ENCODE assay signal across 26 mouse cellular contexts in the genomic region with DNA sequence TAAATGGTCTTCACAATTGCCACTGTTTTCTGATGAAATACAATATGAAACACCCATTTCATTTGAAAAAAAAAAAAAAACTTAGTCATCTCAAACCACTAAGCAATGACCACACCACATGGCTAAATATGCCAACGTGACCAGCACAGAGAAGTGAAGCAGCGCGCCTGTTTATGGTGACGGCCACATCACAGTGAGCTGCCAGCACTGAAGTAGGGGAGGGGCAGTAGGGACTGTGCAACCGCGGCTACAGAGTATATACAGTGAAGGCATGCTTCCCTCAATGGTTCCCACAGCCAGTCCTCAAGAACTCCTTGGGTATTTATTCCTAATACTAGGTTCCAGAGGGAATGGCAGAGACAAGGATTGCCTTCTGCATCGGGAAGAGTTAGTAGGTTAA. TPM values are rescaled to one million over a fixed set of nuclear protein-coding genes. Genes with fewer than 3 reads are reported as not detected.
DNase-seq lines count a peak whose midpoint lies in the region; ATAC-seq and TF ChIP-seq lines count a peak whose summit lies in the region.
"Had no signal": no experiment of that assay in that cellular context is flagged by ENCODE, and none has a peak within 500 bp of the region (broad histone marks: within the 10 kb centered on the region; RNA-seq: fewer than 3 reads in every experiment).

No protein-coding gene starts in this region.

- TF ChIP-seq CTCF in cerebellum, adult 2 months (IDR thresholded peaks at IDR 0.05; ENCODE audit: borderline replicate concordance, insufficient read depth, low read depth, low read length), result no peak

- H3K4me1 ChIP-seq in cerebellum, adult 2 months (ENCODE audit: control insufficient read depth, insufficient read depth, low read length), result no peaks in the 10 kb centered on the region
- H3K4me1 ChIP-seq: heart, embryonic 10.5 days; heart, embryonic 13.5 days; hindbrain, embryonic 12.5 days; hindbrain, embryonic 15.5 days had no signal

- WGBS in cerebellum, adult 2 months, result 88% methylated on average over 7 of the region's 7 CpGs

- H3K27ac ChIP-seq in cerebellum, adult 2 months (ENCODE audit: insufficient read depth, low read length), result no peak overlapping the region
- H3K27ac ChIP-seq: gastrocnemius, adult 2 months; heart, adult 2 months; heart, embryonic 10.5 days; heart, embryonic 13.5 days; hindbrain, embryonic 12.5 days; hindbrain, embryonic 15.5 days had no signal

- ATAC-seq in granulocyte monocyte progenitor cell, adult 5-6 weeks (replicated peaks; ENCODE audit: poor library complexity, severe bottlenecking), result peak; percentile 69
- ATAC-seq in erythroid progenitor cell, adult 5-6 weeks (replicated peaks; ENCODE audit: low FRiP score, poor library complexity, severe bottlenecking), result no peak
- ATAC-seq: CD4-positive, CD25-positive, alpha-beta regulatory T cell, adult 4 months; forebrain, embryonic 14.5 days; forebrain, postnatal 0 days; intestine, postnatal 0 days had no signal

- TF ChIP-seq POLR2A in cerebellum, adult 2 months (IDR thresholded peaks at IDR 0.05; ENCODE audit: borderline replicate concordance, insufficient read depth, low read length), result no peak

- H3K27me3 ChIP-seq in cerebellum, adult 2 months (ENCODE audit: control insufficient read depth, insufficient read depth, low read length), result no peaks in the 10 kb centered on the region
- H3K27me3 ChIP-seq: heart, embryonic 13.5 days; hindbrain, embryonic 12.5 days; hindbrain, embryonic 15.5 days had no signal

- H3K4me3 ChIP-seq in cerebellum, adult 2 months (replicated peaks; ENCODE audit: insufficient read depth, low read depth, low read length), result no peak overlapping the region
- H3K4me3 ChIP-seq: gastrocnemius, adult 2 months; heart, adult 2 months; heart, embryonic 10.5 days; heart, embryonic 13.5 days; hindbrain, embryonic 12.5 days; hindbrain, embryonic 15.5 days had no signal

- DNase-seq in lung, adult 18-20 months, result peak; percentile 8 to 12
- DNase-seq in lung, postnatal 4 days, result no peak
- DNase-seq in 3134 (ENCODE audit: extremely low read depth, insufficient read length, low spot score), result peak; percentile 48
- DNase-seq in 416B (ENCODE audit: low read depth), result peak; percentile 90
- no peak for DNase-seq in cerebellum, adult 9-10 months
- no peak for DNase-seq in cerebellum, adult 2 months
- DNase-seq: adrenal gland, adult 8-10 months; adrenal gland, postnatal 25 days; B cell, adult 2 months; cerebellum, adult 11-12 months; cerebellum, adult 9-11 months; cerebellum, postnatal 25 days; forebrain, postnatal 0 days; gastrocnemius, adult 2 months; gastrocnemius, postnatal 14 days; heart, adult 2 months; heart, postnatal 14 days had no signal

RNA-seq across cellular contexts. Expression of gene Ccar1, which starts 16.2 kb away (rescaled TPM):
- 125 and 138 TPM in 2 replicates for total RNA-seq in granulocyte monocyte progenitor cell, adult 5-6 weeks (2014; fragmentation: Nextera tagmentation)
- 103 and 105 TPM in 2 replicates for total RNA-seq in granulocyte monocyte progenitor cell, adult 5-6 weeks (2017)
- total RNA-seq in erythroid progenitor cell, adult 5-6 weeks (2015; ENCODE audit: low replicate concordance), result 110 and 114 TPM in 2 replicates
- total RNA-seq in erythroid progenitor cell, adult 5-6 weeks (2017; ENCODE audit: low replicate concordance), result 126 and 172 TPM in 2 replicates
- polyA plus RNA-seq in cerebellum, adult 2 months (2012; rRNA removed), result 39.5 and 41.5 TPM in 2 replicates

Comparison
In these comparisons a context has a peak if more than half of its experiments do, and no peak if none do; other contexts are left out.
1. DNase-seq: peak in lung, adult 18-20 months (2 of 2), 3134 (single experiment) and 416B (single experiment); none in lung, postnatal 4 days (0 of 2), cerebellum, adult 9-10 months (single experiment) and cerebellum, adult 2 months (0 of 2).